Mouse (Mus musculus): ENCODE results near the gene Fbln5. TPM values are rescaled to one million over a fixed set of nuclear protein-coding genes. Genes with fewer than 3 reads are reported as not detected.

Fbln5 gene
- total RNA-seq, 2 experiments from 2014 or later, result not detected

DNA sequence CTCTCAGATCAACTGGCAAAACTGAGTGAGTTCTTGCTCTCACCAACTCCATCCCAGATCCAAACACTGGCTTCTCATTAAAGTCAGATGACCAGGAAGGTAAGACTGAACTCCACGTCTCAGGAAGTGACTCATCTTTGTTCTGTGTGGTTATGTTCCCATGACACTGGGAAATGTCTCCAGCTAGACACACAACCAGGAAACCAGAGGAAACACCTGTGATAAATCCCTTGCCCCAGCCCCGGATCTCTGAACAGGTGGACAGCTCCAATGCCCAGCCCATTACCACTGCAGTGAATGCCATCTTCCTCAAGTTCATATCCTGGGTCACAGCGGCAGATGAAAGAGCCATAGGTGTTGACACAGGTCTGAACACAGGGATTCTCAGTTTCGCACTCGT is 54.0 kb downstream of the Fbln5 start:
- no peak for ATAC-seq (replicated peaks; ENCODE audit: poor library complexity)

DNA sequence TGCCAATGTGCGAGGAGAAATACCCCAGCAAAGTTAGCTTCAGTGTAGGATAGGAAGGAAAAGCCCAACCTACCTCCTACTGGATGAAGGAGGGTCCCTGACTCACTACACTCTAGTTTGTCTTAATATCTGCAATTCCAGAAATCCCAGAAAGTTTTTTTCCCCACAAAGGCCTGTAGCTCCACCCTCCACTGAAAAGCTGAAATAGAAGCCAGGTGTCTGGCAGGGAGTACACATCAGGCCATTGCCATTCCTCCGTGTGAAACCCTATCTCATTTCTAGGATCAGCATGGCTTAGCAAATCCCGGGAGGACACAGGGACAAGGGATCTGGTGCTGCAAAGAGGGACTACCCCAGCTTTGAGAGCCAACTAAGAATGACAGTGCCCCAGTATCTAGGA is 55.8 kb downstream of the Fbln5 start:
- ATAC-seq (replicated peaks; ENCODE audit: poor library complexity), result no peak

DNA sequence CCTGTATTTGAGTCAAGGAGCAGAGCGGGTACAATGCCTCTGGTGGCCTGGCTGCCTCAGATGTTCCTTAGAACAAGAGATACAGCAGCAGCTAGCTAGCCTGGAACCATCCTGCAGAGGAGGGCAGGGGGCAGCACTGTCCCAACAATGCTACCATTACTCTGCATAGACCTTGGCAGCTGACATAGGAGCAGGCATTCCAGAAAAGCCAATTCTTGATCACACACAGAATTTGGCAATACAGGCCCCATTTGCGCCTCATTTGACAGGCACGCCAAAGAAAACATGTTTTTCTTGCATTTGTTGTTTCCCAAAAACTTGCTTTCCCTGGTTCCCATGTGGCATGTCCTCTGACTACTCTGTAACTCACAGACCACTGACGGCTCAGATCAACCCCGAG is 56.8 kb downstream of the Fbln5 start:
- ATAC-seq (replicated peaks; ENCODE audit: poor library complexity), result no peak

DNA sequence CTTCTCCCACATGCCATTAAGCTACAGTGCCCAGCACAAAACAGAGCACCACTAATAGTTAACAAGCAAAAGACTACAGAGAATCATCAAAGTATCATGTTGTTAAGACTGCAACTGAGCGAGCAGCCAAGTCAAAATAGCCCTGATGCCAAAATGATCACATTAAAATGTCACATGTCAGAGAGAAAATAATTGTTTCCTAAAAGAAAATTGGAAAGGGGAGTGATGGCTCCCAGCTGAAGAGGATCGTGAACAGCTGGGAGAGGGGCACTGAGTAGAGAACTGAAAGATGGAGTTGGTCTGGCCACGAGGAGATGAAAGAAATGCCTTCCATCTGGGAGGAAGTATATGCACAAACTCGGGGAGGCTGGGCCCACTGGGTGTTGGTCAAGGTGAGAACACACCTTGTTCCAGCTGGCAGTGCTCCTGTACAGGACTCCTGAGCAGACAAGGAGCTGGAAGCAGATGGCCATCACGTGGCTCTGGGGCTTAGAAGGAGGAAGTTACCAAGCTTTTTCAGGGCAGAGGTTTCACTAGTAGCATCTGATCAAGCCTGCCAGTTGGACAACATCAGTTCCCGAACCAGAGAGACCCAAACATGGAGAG is 59.3 kb downstream of the Fbln5 start:
- ATAC-seq (replicated peaks; ENCODE audit: poor library complexity), result no peak

DNA sequence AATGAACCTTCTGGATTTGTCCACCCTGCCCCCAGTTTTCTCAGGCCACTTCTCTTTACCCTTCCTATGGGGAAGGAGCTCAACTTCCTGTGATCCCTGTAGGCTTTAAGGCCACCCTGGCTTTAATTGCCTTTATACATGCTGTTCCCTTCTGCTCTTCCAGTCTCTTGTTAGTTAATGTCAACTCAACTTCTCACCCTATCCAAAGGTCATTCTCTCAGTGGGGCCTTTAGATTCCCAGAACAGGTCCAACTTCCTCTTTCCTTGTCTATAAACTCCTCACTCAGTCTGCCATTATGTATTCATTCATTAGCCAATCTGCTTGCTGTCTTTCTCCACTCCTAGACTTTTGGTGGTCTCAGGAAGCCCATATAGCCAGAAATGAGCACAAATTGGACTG is 60.2 kb downstream of the Fbln5 start:
- no peak for ATAC-seq (replicated peaks; ENCODE audit: poor library complexity)

DNA sequence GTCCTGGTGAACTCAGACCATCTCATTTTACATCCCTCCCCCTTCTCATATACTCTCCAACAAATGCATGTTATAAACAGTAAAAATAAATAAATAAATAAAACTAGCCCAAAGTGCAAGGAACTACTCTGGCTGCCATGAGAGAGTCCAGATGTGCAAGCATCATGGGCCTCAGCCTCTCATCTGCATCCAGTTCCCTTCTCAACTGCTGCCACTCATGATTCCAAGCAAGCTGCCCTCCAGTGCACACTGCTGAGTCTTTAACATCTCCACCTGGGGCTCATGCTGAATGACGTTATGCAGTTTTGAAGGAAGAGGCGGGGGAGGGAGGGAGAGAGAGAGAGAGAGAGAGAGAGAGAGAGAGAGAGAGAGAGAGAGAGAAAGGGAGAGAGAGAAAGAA is 76.5 kb downstream of the Fbln5 start:
- ATAC-seq (replicated peaks; ENCODE audit: poor library complexity), result no peak

DNA sequence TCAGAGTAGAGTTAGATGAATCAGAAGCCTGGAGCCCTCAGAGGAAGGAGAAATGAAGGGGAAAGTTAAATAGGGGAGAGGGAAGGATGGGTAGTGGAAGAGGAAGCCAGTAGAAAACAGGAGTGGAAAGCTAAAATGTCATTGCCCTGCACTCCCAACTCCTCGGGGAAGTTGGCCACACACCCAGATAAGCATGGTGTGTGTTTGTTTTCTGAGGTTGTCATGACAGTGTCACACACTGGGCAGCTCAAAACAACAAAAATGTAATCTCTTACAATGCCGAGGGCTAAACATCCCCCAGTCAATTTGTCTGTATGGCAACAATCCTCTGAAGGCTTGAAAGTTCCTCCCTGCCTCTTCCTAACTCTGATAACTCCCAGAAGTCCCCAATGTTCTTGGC is 78.4 kb downstream of the Fbln5 start:
- no peak; the same call in 1 of the 2 replicates for ATAC-seq (replicated peaks; ENCODE audit: poor library complexity)

DNA sequence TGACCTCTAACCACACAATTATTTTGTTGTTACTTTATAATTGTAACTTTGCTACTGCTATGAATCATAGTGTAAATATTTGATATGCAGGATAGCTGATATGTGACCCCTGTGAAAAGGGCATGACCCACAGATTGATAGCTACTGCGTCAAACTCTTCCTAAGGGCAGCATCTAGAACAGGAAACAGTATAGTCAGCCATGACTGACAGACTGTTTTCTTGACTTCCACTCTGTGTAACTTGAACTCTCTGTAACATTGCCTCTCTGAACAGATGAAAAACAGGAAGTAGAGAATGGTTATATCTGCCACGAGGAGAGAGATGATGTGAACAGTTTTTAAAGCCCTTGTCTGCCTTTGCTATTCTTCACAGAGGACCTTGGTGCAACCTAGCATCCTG is 78.8 kb downstream of the Fbln5 start:
- peak; percentile 65 for ATAC-seq (replicated peaks; ENCODE audit: poor library complexity)

DNA sequence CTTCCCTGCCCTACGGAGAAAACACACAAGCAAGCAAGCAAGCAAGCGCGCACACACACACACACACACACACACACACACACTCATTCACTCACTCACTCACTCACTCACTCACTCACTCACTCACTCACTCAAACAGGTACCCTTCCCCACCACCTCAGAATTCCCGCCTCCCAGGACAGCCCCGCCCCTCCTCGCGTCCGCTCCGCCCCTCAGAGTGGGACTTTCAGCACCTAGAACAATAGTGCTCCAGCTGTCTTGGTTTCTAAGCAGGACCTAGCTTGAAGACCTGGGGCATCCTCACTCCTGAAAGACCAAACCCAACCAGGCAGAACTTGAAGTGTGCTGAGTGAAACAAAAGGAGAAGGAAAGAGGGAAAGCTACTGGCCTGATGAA is 100.1 kb downstream of the Fbln5 start:
- peak; percentile 57 for ATAC-seq (replicated peaks; ENCODE audit: poor library complexity)

DNA sequence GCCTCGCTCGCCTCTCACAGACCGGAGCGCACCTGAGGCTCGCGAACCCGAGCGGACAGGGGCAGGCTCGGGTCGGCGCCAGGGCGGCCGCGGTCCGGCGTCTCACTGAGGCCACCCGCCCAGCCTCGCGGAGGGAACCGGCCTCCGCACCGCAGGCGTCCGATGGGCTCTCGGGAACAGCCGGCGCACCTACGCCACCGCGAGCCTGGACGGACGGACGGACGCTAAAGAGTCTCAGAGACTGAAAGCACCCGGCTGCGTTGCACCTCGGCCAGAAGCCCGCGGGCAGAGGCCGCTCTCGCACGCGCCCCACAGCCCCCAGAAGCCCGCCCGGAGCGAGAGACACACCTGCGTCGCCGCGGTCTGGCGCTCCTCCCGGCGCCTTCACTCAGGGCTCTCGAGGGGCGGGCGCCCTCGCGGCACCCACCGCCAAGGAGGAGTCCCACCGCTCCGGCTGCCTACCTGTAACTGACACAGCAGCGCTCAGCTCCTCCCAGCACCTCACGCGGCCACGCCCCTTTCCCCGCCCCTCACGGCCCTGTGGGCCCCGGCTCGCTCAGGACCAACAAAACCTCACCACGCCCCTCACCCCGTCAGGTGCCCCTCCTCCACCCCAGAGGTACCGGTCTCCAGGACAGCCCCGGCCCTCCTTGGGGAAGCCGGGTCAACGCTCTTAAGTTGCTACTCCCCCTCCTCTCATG is 100.7 kb downstream of the Fbln5 start, which contains the start of gene Tc2n:
Tc2n (minus strand) TSS at position 470 of the 701 bp plus-strand sequence.
- peak; percentile 93 for ATAC-seq (replicated peaks; ENCODE audit: poor library complexity)

DNA sequence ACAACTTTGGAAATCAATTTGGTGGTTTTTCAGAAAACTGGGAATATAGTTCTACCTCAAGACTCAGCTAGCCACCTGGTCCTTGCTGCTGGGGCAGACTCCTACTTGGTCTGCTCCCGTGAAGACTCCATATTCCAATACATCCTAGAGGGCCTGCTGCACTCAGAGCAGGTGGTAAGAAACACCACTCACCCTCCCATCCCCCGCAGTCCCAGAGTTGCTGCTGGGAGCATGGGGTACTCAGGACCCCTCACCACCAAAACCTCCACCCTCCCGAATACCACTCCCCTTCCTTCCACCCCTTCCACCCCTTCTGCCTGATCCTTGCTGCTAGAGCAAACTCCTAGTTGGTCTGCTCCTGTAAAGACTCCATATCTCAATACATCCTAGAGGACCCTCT is 119.7 kb downstream of the Fbln5 start:
- ATAC-seq (replicated peaks; ENCODE audit: poor library complexity), result no peak

Other genes with a start within 250 kb of the Fbln5 start
- 0.05 TPM in 1 of 2 replicates, not detected in the other for gene Tc2n, start 100.5 kb downstream of the Fbln5 start, total RNA-seq (2015)
- not detected in 2 replicates for gene Tc2n, start 100.5 kb downstream of the Fbln5 start, total RNA-seq (2017)
- 25.7 and 29.4 TPM in 2 replicates for gene Trip11, start 94.2 kb upstream of the Fbln5 start, total RNA-seq (2015)
- gene Trip11, start 94.2 kb upstream of the Fbln5 start, total RNA-seq (2017), result 34.6 and 43.2 TPM in 2 replicates
- 22.0 and 22.5 TPM in 2 replicates for gene Atxn3, start 139.2 kb upstream of the Fbln5 start, total RNA-seq (2015)
- 49.8 and 56.1 TPM in 2 replicates for gene Atxn3, start 139.2 kb upstream of the Fbln5 start, total RNA-seq (2017)
- gene Cpsf2, start 156.9 kb upstream of the Fbln5 start, total RNA-seq (2015), result 35.5 and 37.5 TPM in 2 replicates
- 46.5 and 61.3 TPM in 2 replicates for gene Cpsf2, start 156.9 kb upstream of the Fbln5 start, total RNA-seq (2017)

Measured in megakaryocyte progenitor cell, adult 5-6 weeks (primary cell).